Mouse (Mus musculus): Measurements from ENCODE around the gene Exosc5. TPM values are rescaled to one million over a fixed set of nuclear protein-coding genes. Genes with fewer than 3 reads are reported as not detected.

The Exosc5 gene
- polyA plus RNA-seq, 1 experiment from 2014 or later = 80.6 TPM

- Histone ChIP-seq H3K4me3 (no peak overlapping the region), H3K4me1 (peaks cover 5% of the 10 kb centered on the region), H3K27ac (no peak overlapping the region), H3K9me3 (no peaks in the 10 kb centered on the region), H3K9ac (no peak overlapping the region), H3K36me3 (peaks cover 13% of the 10 kb centered on the region), H3K4me2 (replicated peaks) (no peak overlapping the region), H3K27me3 (no peaks in the 10 kb centered on the region)
- WGBS = 92% methylated on average over 11 of the region's 11 CpGs
- ATAC-seq (ENCODE audit: insufficient number of reproducible peaks, insufficient read depth, low FRiP score, low TSS enrichment) = no peak
Observed at GRCm38 (mm10) chr7:25620751-25621150, 38.2 kb upstream of the Exosc5 start.

- Histone ChIP-seq H3K4me1 (peaks cover 19% of the 10 kb centered on the region), H3K4me2 (replicated peaks) (no peak overlapping the region), H3K36me3 (peaks cover 14% of the 10 kb centered on the region), H3K27me3 (peaks cover 18% of the 10 kb centered on the region; the same call in 1 of the 2 replicates), H3K9me3 (no peaks in the 10 kb centered on the region), H3K9ac (no peak overlapping the region), H3K4me3 (no peak overlapping the region), H3K27ac (no peak overlapping the region)
- no peak for ATAC-seq (ENCODE audit: insufficient number of reproducible peaks, insufficient read depth, low FRiP score, low TSS enrichment)
- 87% methylated on average over 11 of the region's 11 CpGs for WGBS
Observed at GRCm38 (mm10) chr7:25623857-25624370, 35.0 kb upstream of the Exosc5 start.

GRCm38 (mm10) chr7:25624851-25625250, 34.1 kb upstream of the Exosc5 start:
- Histone ChIP-seq H3K4me2 (replicated peaks) (no peak overlapping the region), H3K9ac (no peak overlapping the region), H3K27me3 (peaks cover 21% of the 10 kb centered on the region; the same call in 1 of the 2 replicates), H3K4me1 (peaks cover 17% of the 10 kb centered on the region), H3K36me3 (peaks cover 22% of the 10 kb centered on the region), H3K4me3 (no peak overlapping the region), H3K9me3 (no peaks in the 10 kb centered on the region), H3K27ac (no peak overlapping the region)
- WGBS = 86% methylated on average over 5 of the region's 5 CpGs
- ATAC-seq (ENCODE audit: insufficient number of reproducible peaks, insufficient read depth, low FRiP score, low TSS enrichment) = no peak

GRCm38 (mm10) chr7:25625594-25626250, 33.2 kb upstream of the Exosc5 start:
- peaks cover 31% of the 10 kb centered on the region for H3K36me3 ChIP-seq
- 77% methylated on average over 10 of the region's 10 CpGs for WGBS
- no peak overlapping the region for H3K27ac ChIP-seq
- no peak overlapping the region for H3K4me2 ChIP-seq (replicated peaks)
- H3K4me1 ChIP-seq = peaks cover 14% of the 10 kb centered on the region
- H3K4me3 ChIP-seq = no peak overlapping the region
- ATAC-seq (ENCODE audit: insufficient number of reproducible peaks, insufficient read depth, low FRiP score, low TSS enrichment) = no peak
- H3K9me3 ChIP-seq = no peaks in the 10 kb centered on the region
- H3K9ac ChIP-seq = no peak overlapping the region
- peaks cover 21% of the 10 kb centered on the region; the same call in 1 of the 2 replicates for H3K27me3 ChIP-seq

- WGBS = 18% methylated on average over 29 of the region's 29 CpGs
- Histone ChIP-seq H3K4me2 (replicated peaks) (peak within 1 kb of the TSS; percentile 60), H3K36me3 (peaks cover 33% of the 10 kb centered on the region), H3K9ac (peak within 1 kb of the TSS; percentile 36), H3K4me1 (peaks cover 14% of the 10 kb centered on the region), H3K27me3 (peaks cover 21% of the 10 kb centered on the region; the same call in 1 of the 2 replicates), H3K9me3 (no peaks in the 10 kb centered on the region), H3K4me3 (peak within 1 kb of the TSS; percentile 36), H3K27ac (0 out of 2 replicates have a peak within 1 kb of the TSS, but pooled peaks have one; percentile 18)
- ATAC-seq (ENCODE audit: insufficient number of reproducible peaks, insufficient read depth, low FRiP score, low TSS enrichment) = no peak
Observed at GRCm38 (mm10) chr7:25626509-25627430, 32.2 kb upstream of the Exosc5 start, which contains the start of gene B3gnt8. Gene B3gnt8 (plus strand): TSS chr7:25626654.

GRCm38 (mm10) chr7:25627431-25628322, 31.3 kb upstream of the Exosc5 start:
- Histone ChIP-seq H3K27ac (no peak overlapping the region), H3K9ac (peak overlapping the region; percentile 36), H3K27me3 (peaks cover 21% of the 10 kb centered on the region; the same call in 1 of the 2 replicates), H3K4me1 (peaks cover 14% of the 10 kb centered on the region), H3K4me3 (peak overlapping the region; percentile 36), H3K9me3 (no peaks in the 10 kb centered on the region), H3K4me2 (replicated peaks) (peak overlapping the region; percentile 60), H3K36me3 (peaks cover 42% of the 10 kb centered on the region)
- 19% methylated on average over 38 of the region's 38 CpGs for WGBS
- ATAC-seq (ENCODE audit: insufficient number of reproducible peaks, insufficient read depth, low FRiP score, low TSS enrichment) = peak; percentile 17; the same call in 1 of the 2 replicates

- no peak for ATAC-seq (ENCODE audit: insufficient number of reproducible peaks, insufficient read depth, low FRiP score, low TSS enrichment)
- H3K27me3 ChIP-seq = peaks cover 21% of the 10 kb centered on the region; the same call in 1 of the 2 replicates
- no peak overlapping the region for H3K27ac ChIP-seq
- WGBS = 54% methylated on average over 8 of the region's 8 CpGs
- H3K4me1 ChIP-seq = peaks cover 14% of the 10 kb centered on the region
- no peak overlapping the region for H3K9ac ChIP-seq
- peak overlapping the region; percentile 60 for H3K4me2 ChIP-seq (replicated peaks)
- H3K9me3 ChIP-seq = no peaks in the 10 kb centered on the region
- H3K36me3 ChIP-seq = peaks cover 48% of the 10 kb centered on the region
- H3K4me3 ChIP-seq = peak overlapping the region; percentile 36; the same call in 1 of the 2 replicates
Observed at GRCm38 (mm10) chr7:25628323-25628620, 30.7 kb upstream of the Exosc5 start.

GRCm38 (mm10) chr7:25632679-25633078, 26.3 kb upstream of the Exosc5 start:
- Histone ChIP-seq H3K9ac (no peak overlapping the region), H3K4me2 (replicated peaks) (no peak overlapping the region), H3K36me3 (peaks cover 53% of the 10 kb centered on the region), H3K27me3 (peaks cover 16% of the 10 kb centered on the region; the same call in 1 of the 2 replicates), H3K4me1 (peaks cover 4% of the 10 kb centered on the region; the same call in 1 of the 2 replicates), H3K27ac (no peak overlapping the region), H3K9me3 (no peaks in the 10 kb centered on the region), H3K4me3 (no peak overlapping the region)
- no peak for ATAC-seq (ENCODE audit: insufficient number of reproducible peaks, insufficient read depth, low FRiP score, low TSS enrichment)
- WGBS = 87% methylated on average over 5 of the region's 5 CpGs

GRCm38 (mm10) chr7:25636373-25636772, 22.6 kb upstream of the Exosc5 start:
- no peaks in the 10 kb centered on the region for H3K9me3 ChIP-seq
- peaks cover 49% of the 10 kb centered on the region for H3K36me3 ChIP-seq
- ATAC-seq (ENCODE audit: insufficient number of reproducible peaks, insufficient read depth, low FRiP score, low TSS enrichment) = no peak
- no peak overlapping the region for H3K9ac ChIP-seq
- H3K4me1 ChIP-seq = no peaks in the 10 kb centered on the region
- WGBS = 72% methylated on average over 3 of the region's 3 CpGs
- H3K27ac ChIP-seq = no peak overlapping the region
- H3K4me2 ChIP-seq (replicated peaks) = no peak overlapping the region
- no peaks in the 10 kb centered on the region for H3K27me3 ChIP-seq
- no peak overlapping the region for H3K4me3 ChIP-seq

- Histone ChIP-seq H3K4me3 (no peak overlapping the region), H3K4me2 (replicated peaks) (no peak overlapping the region), H3K4me1 (no peaks in the 10 kb centered on the region), H3K27me3 (no peaks in the 10 kb centered on the region), H3K9me3 (no peaks in the 10 kb centered on the region), H3K9ac (no peak overlapping the region), H3K36me3 (peaks cover 46% of the 10 kb centered on the region), H3K27ac (no peak overlapping the region)
- 87% methylated on average over 5 of the region's 5 CpGs for WGBS
- ATAC-seq (ENCODE audit: insufficient number of reproducible peaks, insufficient read depth, low FRiP score, low TSS enrichment) = no peak
Observed at GRCm38 (mm10) chr7:25637099-25637498, 21.9 kb upstream of the Exosc5 start.

- Histone ChIP-seq H3K4me3 (no peak overlapping the region), H3K27me3 (no peaks in the 10 kb centered on the region), H3K9me3 (no peaks in the 10 kb centered on the region), H3K9ac (no peak overlapping the region), H3K36me3 (peaks cover 33% of the 10 kb centered on the region; the same call in 1 of the 2 replicates), H3K4me1 (no peaks in the 10 kb centered on the region), H3K27ac (no peak overlapping the region), H3K4me2 (replicated peaks) (no peak overlapping the region)
- ATAC-seq (ENCODE audit: insufficient number of reproducible peaks, insufficient read depth, low FRiP score, low TSS enrichment) = no peak
- 93% methylated on average over 4 of the region's 4 CpGs for WGBS
Observed at GRCm38 (mm10) chr7:25639754-25640153, 19.2 kb upstream of the Exosc5 start.
